Mouse (Mus musculus): ENCODE measurements around the gene P2ry10. TPM values are rescaled to one million over a fixed set of nuclear protein-coding genes. Genes with fewer than 3 reads are reported as not detected.

The P2ry10 gene
- polyA plus RNA-seq, 1 experiment from 2014 or later: 0.76 TPM

DNA sequence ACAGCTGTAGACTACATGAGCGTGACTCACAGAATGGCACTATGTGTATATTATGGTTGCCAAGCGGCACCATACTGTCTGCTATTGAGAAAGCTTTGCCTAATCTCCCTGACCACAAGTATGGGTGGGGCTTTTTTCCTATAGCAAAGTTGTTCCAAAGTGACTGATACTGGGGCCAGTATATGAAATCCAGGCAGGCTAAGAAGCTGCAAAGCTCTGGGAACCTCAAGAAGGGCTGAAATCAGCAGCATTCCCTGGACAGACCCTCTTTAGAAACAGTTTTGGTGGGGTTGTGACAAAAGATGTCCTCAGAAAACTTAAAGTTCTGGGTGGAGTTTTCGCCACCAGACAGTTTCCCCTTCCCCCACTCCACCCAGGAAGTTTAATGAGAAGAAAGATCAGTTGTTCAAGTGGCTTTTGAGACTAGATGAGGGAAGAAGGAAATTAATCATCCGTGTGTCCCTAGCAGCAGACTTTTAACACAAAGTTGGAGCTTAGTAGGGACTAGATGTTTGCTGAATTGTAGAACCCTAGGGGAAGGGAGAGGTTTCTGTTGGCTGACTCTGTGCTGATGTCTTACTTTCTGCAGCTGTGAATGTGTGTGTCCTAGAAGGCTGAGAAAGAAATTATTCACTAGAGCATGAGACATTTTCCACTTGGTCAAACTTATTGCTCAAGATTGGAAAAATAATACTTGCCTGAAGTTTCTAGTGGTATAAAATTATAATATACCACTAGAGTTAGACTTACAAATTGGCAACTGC, 62.6 kb downstream of the P2ry10 start:
- Histone ChIP-seq H3K36me3 (ENCODE audit: inconsistent target) (no peaks in the 10 kb centered on the region), H3K27ac (peak overlapping the region; percentile 80), H3K4me3 (ENCODE audit: inconsistent target) (peak overlapping the region; percentile 34), H3K79me2 (ENCODE audit: inconsistent target) (peaks cover 36% of the 10 kb centered on the region)
- 28% methylated on average over 4 of the region's 4 CpGs for WGBS (ENCODE audit: missing documents)

Other genes starting within 250 kb of the P2ry10 start
- gene Rtl3, start 247.8 kb upstream of the P2ry10 start, polyA plus RNA-seq (2018): not detected in 3 replicates
- 0.05 TPM in 1 of 3 replicates, not detected in the others for gene Lpar4, start 167.9 kb upstream of the P2ry10 start, polyA plus RNA-seq (2018)
- 6.6 to 16.1 TPM (median 16.1 TPM) in 3 replicates for gene P2ry10b, start 60.4 kb downstream of the P2ry10 start, polyA plus RNA-seq (2018)
- gene Gpr174, start 167.4 kb downstream of the P2ry10 start, polyA plus RNA-seq (2018): not detected in 3 replicates